Mouse (Mus musculus): ENCODE measurements around the gene Tyw1. TPM values are rescaled to one million over a fixed set of nuclear protein-coding genes. Genes with fewer than 3 reads are reported as not detected.

Tyw1 gene
- polyA plus RNA-seq, 1 experiment from 2014 or later = 26.4 TPM

DNA sequence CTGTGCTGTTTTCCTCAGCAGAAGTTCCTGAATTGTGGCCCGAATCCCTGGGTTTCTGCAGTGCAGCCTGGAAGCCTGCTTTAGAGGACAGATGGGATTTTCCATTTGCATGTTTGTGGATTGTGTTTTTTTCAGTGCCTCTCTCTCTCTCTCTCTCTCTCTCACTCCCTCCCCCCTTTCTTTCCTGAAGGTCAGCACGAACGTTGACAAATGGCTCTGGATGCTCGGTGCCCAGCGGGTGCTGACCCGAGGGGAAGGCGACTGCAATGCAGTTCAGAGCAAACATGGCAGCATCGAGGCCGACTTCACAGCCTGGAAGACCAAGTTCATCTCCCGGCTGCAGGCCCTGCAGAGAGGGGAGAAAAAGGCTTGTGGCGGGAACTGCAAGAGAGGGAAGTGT lies 13.6 kb downstream of the Tyw1 start:
- Histone ChIP-seq H3K9ac (replicated peaks; ENCODE audit: low read length) (no peak overlapping the region), H3K27me3 (ENCODE audit: control insufficient read depth, insufficient read depth, low read length) (no peaks in the 10 kb centered on the region), H3K4me2 (ENCODE audit: low read length) (no peak overlapping the region), H3K27ac (replicated peaks; ENCODE audit: low read depth, low read length) (no peak overlapping the region), H3K4me1 (ENCODE audit: control insufficient read depth, insufficient read depth, low read length) (no peaks in the 10 kb centered on the region), H3K4me3 (replicated peaks; ENCODE audit: low read depth, low read length) (no peak overlapping the region), H3K36me3 (ENCODE audit: control insufficient read depth, insufficient read depth, low read length) (peaks cover 64% of the 10 kb centered on the region), H3K9me3 (ENCODE audit: control insufficient read depth, low read length) (no peaks in the 10 kb centered on the region)
- DNase-seq (no peak), ATAC-seq (ENCODE audit: low FRiP score, low TSS enrichment) (no peak)
- WGBS = 86% methylated on average over 11 of the region's 11 CpGs

DNA sequence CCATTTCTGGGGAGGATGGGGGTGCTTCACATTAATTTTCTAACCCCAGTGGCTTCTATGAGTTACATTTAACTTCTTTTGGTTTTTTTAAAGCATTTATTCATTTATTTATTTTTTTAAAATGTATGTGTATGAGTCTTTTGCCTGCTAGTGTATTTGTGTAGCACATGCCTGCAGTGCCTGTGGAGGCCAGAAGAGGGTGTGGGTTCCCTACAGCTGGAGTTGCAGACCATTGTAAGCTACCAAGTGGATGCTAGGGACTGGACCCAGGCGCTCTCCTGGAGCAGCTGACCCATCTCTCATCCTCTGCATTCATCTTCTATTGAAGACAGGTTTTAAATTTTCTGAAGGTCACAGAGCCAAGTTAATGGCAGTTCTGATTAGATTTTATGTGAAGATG lies 16.9 kb downstream of the Tyw1 start:
- H3K9me3 ChIP-seq (ENCODE audit: control insufficient read depth, low read length) = no peaks in the 10 kb centered on the region
- no peak overlapping the region for H3K4me3 ChIP-seq (replicated peaks; ENCODE audit: low read depth, low read length)
- H3K4me2 ChIP-seq (ENCODE audit: low read length) = no peak overlapping the region
- peaks cover 66% of the 10 kb centered on the region for H3K36me3 ChIP-seq (ENCODE audit: control insufficient read depth, insufficient read depth, low read length)
- H3K4me1 ChIP-seq (ENCODE audit: control insufficient read depth, insufficient read depth, low read length) = no peaks in the 10 kb centered on the region
- H3K27me3 ChIP-seq (ENCODE audit: control insufficient read depth, insufficient read depth, low read length) = no peaks in the 10 kb centered on the region
- ATAC-seq (ENCODE audit: low FRiP score, low TSS enrichment) (no peak), DNase-seq (no peak)
- H3K27ac ChIP-seq (replicated peaks; ENCODE audit: low read depth, low read length) = no peak overlapping the region
- 100% methylated on average over 1 of the region's 1 CpGs for WGBS
- no peak overlapping the region for H3K9ac ChIP-seq (replicated peaks; ENCODE audit: low read length)

DNA sequence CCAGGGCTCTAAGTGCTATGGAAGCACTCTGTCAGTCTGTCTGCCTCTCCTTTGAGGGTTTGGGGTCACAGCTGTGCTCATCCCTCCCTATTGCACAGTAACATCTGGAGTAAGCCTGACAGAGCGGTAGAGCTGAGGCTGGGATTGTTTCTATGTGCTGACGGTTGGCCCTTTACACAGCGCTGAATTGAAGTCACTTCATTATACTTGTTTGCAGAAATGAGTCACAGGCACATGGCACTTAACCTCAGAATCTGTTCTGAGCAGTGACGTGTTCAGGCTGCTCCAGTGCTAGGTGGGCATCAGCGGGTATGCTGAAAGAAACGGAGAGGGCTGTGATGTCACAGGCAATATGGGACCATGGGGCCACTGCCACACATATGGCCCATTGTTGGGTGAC lies 17.6 kb downstream of the Tyw1 start:
- Histone ChIP-seq H3K9ac (replicated peaks; ENCODE audit: low read length) (no peak overlapping the region), H3K27ac (replicated peaks; ENCODE audit: low read depth, low read length) (no peak overlapping the region), H3K9me3 (ENCODE audit: control insufficient read depth, low read length) (no peaks in the 10 kb centered on the region), H3K4me3 (replicated peaks; ENCODE audit: low read depth, low read length) (no peak overlapping the region), H3K27me3 (ENCODE audit: control insufficient read depth, insufficient read depth, low read length) (no peaks in the 10 kb centered on the region), H3K36me3 (ENCODE audit: control insufficient read depth, insufficient read depth, low read length) (peaks cover 66% of the 10 kb centered on the region), H3K4me1 (ENCODE audit: control insufficient read depth, insufficient read depth, low read length) (no peaks in the 10 kb centered on the region), H3K4me2 (ENCODE audit: low read length) (no peak overlapping the region)
- no peak for DNase-seq
- 96% methylated on average over 6 of the region's 6 CpGs for WGBS
- no peak for ATAC-seq (ENCODE audit: low FRiP score, low TSS enrichment)

DNA sequence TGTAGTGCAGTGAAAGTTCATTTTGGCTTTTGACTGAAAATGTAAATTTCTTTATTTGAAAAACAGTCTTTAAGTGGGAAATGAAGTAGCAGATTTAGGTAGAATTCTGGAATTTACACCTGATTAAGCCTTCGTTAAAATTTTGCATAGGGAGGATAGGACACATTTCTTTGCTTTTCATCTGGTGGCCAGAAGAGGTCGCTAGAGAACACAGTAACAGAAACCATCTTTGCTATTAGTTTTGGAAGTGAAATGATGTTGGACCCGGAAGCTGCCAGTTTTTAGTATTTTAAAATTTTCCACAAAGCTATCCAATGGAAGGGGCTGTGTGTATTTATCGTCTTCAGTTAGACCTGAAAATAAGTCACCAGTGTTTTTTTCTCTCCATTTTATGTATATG lies 20.1 kb downstream of the Tyw1 start:
- H3K9ac ChIP-seq (replicated peaks; ENCODE audit: low read length) = no peak overlapping the region
- peak; percentile 78 for DNase-seq
- H3K4me1 ChIP-seq (ENCODE audit: control insufficient read depth, insufficient read depth, low read length) = no peaks in the 10 kb centered on the region
- no peak overlapping the region for H3K27ac ChIP-seq (replicated peaks; ENCODE audit: low read depth, low read length)
- no peak overlapping the region for H3K4me2 ChIP-seq (ENCODE audit: low read length)
- ATAC-seq (ENCODE audit: low FRiP score, low TSS enrichment) = no peak
- H3K4me3 ChIP-seq (replicated peaks; ENCODE audit: low read depth, low read length) = no peak overlapping the region
- 59% methylated on average over 4 of the region's 4 CpGs for WGBS
- no peaks in the 10 kb centered on the region for H3K9me3 ChIP-seq (ENCODE audit: control insufficient read depth, low read length)
- H3K27me3 ChIP-seq (ENCODE audit: control insufficient read depth, insufficient read depth, low read length) = no peaks in the 10 kb centered on the region
- peaks cover 72% of the 10 kb centered on the region for H3K36me3 ChIP-seq (ENCODE audit: control insufficient read depth, insufficient read depth, low read length)

DNA sequence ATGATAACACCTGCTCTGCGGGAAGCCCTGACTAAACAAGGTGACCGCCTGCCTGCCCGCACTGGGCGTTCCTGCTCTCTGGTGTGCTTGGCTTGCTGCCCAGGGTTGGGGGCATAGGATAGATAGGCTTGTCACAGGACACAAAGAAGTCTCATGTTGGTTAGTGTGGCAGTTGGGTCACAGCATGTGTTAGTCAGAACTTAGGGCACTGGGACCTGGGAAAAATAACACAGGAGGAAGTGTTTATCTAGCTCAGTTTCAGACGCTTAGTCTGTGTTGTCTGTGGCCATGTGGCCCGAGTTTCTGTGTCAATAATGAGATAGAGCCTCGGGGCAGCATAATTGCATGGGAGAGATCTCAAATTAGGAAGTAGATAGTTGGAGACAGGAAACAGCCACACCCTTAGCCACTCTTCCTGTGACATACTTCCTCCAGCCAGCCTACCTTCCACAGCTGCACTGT lies 22.6 kb downstream of the Tyw1 start:
- no peak overlapping the region for H3K9ac ChIP-seq (replicated peaks; ENCODE audit: low read length)
- no peaks in the 10 kb centered on the region for H3K4me1 ChIP-seq (ENCODE audit: control insufficient read depth, insufficient read depth, low read length)
- no peaks in the 10 kb centered on the region for H3K27me3 ChIP-seq (ENCODE audit: control insufficient read depth, insufficient read depth, low read length)
- peaks cover 70% of the 10 kb centered on the region for H3K36me3 ChIP-seq (ENCODE audit: control insufficient read depth, insufficient read depth, low read length)
- no peak for ATAC-seq (ENCODE audit: low FRiP score, low TSS enrichment)
- no peak overlapping the region for H3K27ac ChIP-seq (replicated peaks; ENCODE audit: low read depth, low read length)
- H3K4me2 ChIP-seq (ENCODE audit: low read length) = no peak overlapping the region
- DNase-seq = no peak
- no peaks in the 10 kb centered on the region for H3K9me3 ChIP-seq (ENCODE audit: control insufficient read depth, low read length)
- H3K4me3 ChIP-seq (replicated peaks; ENCODE audit: low read depth, low read length) = no peak overlapping the region
- WGBS = 95% methylated on average over 7 of the region's 7 CpGs

DNA sequence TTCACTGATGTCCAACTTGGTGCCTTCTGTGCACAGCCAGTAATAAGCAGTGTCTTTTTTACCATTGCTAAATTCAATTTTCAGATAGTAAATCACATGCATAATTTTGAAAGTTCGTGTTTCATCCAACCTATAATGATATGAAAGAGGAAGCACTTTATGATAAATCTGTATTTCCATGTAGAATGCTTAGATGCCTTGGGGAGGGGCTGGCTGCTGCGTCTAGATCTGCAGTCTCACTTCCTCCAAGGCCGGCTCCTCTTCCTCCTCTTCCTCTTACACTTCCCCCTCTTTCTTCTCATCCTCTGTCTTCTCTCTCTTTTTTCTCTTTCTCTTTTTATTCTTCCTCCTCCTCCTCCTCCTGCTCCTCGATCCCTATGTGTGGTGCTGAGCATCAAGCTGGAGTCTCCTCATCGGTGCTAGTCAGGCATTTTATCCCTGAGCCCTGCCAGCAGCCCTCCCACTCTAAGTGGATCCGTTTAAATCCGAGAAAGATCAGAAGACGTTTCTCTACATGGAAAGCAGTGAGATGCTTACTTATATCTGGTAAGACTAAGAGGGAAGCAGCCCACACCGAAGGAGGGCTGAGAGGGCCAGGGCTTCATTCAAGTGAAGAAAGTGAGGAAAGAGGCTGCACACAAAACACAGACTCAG lies 27.8 kb downstream of the Tyw1 start:
- H3K4me2 ChIP-seq (ENCODE audit: low read length) = no peak overlapping the region
- no peaks in the 10 kb centered on the region for H3K4me1 ChIP-seq (ENCODE audit: control insufficient read depth, insufficient read depth, low read length)
- H3K9me3 ChIP-seq (ENCODE audit: control insufficient read depth, low read length) = no peaks in the 10 kb centered on the region
- peaks cover 52% of the 10 kb centered on the region for H3K36me3 ChIP-seq (ENCODE audit: control insufficient read depth, insufficient read depth, low read length)
- DNase-seq (no peak), ATAC-seq (ENCODE audit: low FRiP score, low TSS enrichment) (no peak)
- no peak overlapping the region for H3K9ac ChIP-seq (replicated peaks; ENCODE audit: low read length)
- no peak overlapping the region for H3K27ac ChIP-seq (replicated peaks; ENCODE audit: low read depth, low read length)
- WGBS = 97% methylated on average over 9 of the region's 9 CpGs
- no peaks in the 10 kb centered on the region for H3K27me3 ChIP-seq (ENCODE audit: control insufficient read depth, insufficient read depth, low read length)
- no peak overlapping the region for H3K4me3 ChIP-seq (replicated peaks; ENCODE audit: low read depth, low read length)

DNA sequence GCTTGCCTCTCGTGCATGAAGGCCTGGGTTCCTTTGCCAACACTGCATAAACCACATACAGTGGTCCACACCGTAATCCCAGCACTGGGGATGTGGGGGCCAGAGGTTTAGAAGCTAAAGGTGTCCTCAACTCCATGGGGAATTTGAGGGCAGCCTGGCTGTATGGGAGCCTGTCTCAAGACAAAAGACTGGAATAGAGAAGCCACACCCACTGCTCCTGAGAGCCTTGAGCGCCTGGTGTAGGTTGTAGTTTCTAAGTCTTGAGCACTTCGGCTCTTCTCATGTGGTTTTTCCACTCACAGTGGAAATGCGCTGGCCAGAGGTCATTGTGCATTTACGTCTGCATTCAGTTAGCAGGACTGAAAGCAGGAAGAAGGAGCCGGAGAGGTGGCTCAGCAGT lies 32.7 kb downstream of the Tyw1 start:
- 95% methylated on average over 7 of the region's 7 CpGs for WGBS
- H3K4me2 ChIP-seq (ENCODE audit: low read length) = no peak overlapping the region
- no peak overlapping the region for H3K27ac ChIP-seq (replicated peaks; ENCODE audit: low read depth, low read length)
- ATAC-seq (ENCODE audit: low FRiP score, low TSS enrichment) = no peak
- H3K4me3 ChIP-seq (replicated peaks; ENCODE audit: low read depth, low read length) = no peak overlapping the region
- H3K27me3 ChIP-seq (ENCODE audit: control insufficient read depth, insufficient read depth, low read length) = no peaks in the 10 kb centered on the region
- peaks cover 39% of the 10 kb centered on the region for H3K36me3 ChIP-seq (ENCODE audit: control insufficient read depth, insufficient read depth, low read length)
- no peak overlapping the region for H3K9ac ChIP-seq (replicated peaks; ENCODE audit: low read length)
- H3K4me1 ChIP-seq (ENCODE audit: control insufficient read depth, insufficient read depth, low read length) = no peaks in the 10 kb centered on the region
- no peak for DNase-seq
- no peaks in the 10 kb centered on the region for H3K9me3 ChIP-seq (ENCODE audit: control insufficient read depth, low read length)

DNA sequence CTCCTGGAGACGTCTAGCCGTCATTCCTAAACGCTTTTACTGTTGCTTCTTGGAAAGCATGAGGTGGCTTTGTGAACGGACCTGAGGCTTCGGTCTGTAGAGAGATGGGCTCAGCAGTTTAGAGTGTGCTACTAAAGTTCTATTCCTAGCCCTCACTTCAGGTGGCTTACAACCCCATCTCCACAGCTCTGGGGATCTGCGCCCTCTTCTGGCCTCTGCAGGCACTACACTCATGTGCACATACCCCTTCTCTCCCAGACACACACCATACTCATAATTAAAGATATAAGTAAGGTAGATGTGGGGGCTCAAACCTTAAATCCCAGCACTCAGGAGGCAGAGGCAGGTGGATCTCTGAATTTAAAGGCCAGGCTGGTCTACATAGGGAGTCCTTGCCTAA lies 34.8 kb downstream of the Tyw1 start:
- Histone ChIP-seq H3K27me3 (ENCODE audit: control insufficient read depth, insufficient read depth, low read length) (no peaks in the 10 kb centered on the region), H3K4me3 (replicated peaks; ENCODE audit: low read depth, low read length) (no peak overlapping the region), H3K9me3 (ENCODE audit: control insufficient read depth, low read length) (no peaks in the 10 kb centered on the region), H3K27ac (replicated peaks; ENCODE audit: low read depth, low read length) (no peak overlapping the region), H3K4me1 (ENCODE audit: control insufficient read depth, insufficient read depth, low read length) (no peaks in the 10 kb centered on the region), H3K36me3 (ENCODE audit: control insufficient read depth, insufficient read depth, low read length) (peaks cover 34% of the 10 kb centered on the region), H3K4me2 (ENCODE audit: low read length) (no peak overlapping the region), H3K9ac (replicated peaks; ENCODE audit: low read length) (no peak overlapping the region)
- ATAC-seq (ENCODE audit: low FRiP score, low TSS enrichment) = no peak
- DNase-seq = no peak
- WGBS = 98% methylated on average over 6 of the region's 6 CpGs

DNA sequence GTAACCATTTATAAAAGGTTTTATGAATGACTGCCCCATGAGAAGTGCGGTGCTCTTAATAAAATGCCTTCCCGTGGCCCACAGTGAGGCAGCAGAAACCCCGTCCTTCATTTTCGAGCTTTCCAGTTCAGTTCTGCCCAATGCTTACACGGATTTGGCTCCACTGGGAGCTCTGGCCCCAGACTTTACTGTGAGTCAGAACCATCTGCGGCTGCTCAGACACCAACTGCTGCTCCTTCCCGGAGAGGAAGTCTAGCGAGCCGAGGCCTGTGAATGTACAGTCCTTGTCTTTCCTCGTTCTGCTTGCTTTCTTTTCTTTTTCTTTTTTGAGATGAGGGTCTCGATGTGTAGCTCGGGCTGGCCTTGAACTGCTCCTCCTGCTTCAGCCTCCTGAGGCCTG lies 35.4 kb downstream of the Tyw1 start:
- H3K4me3 ChIP-seq (replicated peaks; ENCODE audit: low read depth, low read length) = no peak overlapping the region
- H3K27ac ChIP-seq (replicated peaks; ENCODE audit: low read depth, low read length) = no peak overlapping the region
- DNase-seq (no peak), ATAC-seq (ENCODE audit: low FRiP score, low TSS enrichment) (no peak)
- H3K4me1 ChIP-seq (ENCODE audit: control insufficient read depth, insufficient read depth, low read length) = no peaks in the 10 kb centered on the region
- H3K4me2 ChIP-seq (ENCODE audit: low read length) = no peak overlapping the region
- peaks cover 34% of the 10 kb centered on the region for H3K36me3 ChIP-seq (ENCODE audit: control insufficient read depth, insufficient read depth, low read length)
- H3K9ac ChIP-seq (replicated peaks; ENCODE audit: low read length) = no peak overlapping the region
- H3K27me3 ChIP-seq (ENCODE audit: control insufficient read depth, insufficient read depth, low read length) = no peaks in the 10 kb centered on the region
- WGBS = 96% methylated on average over 12 of the region's 12 CpGs
- H3K9me3 ChIP-seq (ENCODE audit: control insufficient read depth, low read length) = no peaks in the 10 kb centered on the region

Measured in midbrain, embryonic 14.5 days (tissue).